Mouse (Mus musculus): ENCODE measurements around the gene Slc35b4.
A peak's percentile ranks its signal among the peaks of the same experiment; 100 is the strongest.

Gene Slc35b4

GRCm38 (mm10) chr6:34176864-34177247, at the start of gene Slc35b4:
TSS of gene Slc35b4 (minus strand) at chr6:34177111.
- peak; percentile 90 for DNase-seq

GRCm38 (mm10) chr6:34225004-34225599, 48.2 kb upstream of the Slc35b4 start:
- no peak for DNase-seq

DNA sequence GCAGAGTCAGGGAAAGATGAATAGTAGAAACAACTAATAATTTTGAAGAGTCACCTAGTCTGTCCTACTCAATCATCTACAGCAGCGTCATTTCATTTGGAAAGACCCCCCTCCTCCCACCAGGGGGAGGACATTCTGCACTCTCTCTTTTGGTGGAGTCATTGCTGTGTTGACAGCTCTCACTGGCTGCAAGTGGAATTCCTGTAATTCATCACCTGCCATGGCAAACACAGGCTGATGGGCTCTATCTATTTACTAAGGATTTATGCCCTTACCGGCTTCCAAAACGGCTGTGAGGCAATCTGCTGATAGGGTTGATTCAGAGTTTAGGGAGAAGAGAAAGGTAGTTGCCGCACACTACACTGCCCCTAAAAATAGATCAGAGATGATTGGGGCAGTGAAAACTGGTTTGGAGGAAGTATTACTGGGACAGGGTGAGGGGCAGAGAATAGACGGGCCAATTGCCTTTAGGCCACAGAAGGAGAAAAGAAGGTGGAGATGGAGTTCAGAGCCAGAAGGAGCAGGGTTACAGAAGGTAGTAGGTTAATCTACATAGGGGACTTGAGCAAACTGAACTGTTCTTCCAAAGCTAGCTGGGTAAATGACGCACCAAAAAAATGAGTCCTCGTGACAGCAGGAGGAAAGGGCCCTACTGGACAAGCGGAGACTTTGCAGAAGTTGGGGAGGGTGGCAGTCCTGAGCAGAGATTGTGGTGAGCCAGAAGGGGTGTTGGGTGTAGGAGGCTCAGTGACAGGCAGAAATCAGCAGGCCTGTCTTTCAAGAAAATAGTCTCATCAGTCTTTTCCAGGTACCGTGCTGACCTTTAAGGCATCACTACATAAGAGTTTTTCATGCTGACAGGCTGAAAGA, 39.8 kb upstream of the Slc35b4 start:
- no peak for DNase-seq

DNA sequence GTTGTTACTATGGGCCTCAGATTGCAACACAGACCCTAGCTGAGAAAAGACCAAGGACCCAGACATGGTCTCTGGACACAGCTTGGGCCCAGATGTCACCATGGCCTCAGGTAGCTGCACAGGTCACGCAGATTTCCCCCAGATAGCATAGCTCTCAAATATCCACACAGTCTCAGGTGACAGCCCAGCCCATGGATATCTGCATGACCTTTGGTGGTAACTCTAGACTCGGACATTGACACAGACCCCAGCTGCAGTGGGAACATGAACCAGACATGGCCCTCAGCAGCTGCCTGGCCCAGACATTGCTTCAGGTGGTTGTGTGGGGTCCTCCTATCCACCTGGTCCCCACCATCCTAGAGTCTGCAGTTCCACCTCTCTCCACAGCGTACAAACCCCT, 28.8 kb upstream of the Slc35b4 start:
- no peak for DNase-seq

GRCm38 (mm10) chr6:34204971-34205572, 28.2 kb upstream of the Slc35b4 start:
- DNase-seq: peak; percentile 5

DNA sequence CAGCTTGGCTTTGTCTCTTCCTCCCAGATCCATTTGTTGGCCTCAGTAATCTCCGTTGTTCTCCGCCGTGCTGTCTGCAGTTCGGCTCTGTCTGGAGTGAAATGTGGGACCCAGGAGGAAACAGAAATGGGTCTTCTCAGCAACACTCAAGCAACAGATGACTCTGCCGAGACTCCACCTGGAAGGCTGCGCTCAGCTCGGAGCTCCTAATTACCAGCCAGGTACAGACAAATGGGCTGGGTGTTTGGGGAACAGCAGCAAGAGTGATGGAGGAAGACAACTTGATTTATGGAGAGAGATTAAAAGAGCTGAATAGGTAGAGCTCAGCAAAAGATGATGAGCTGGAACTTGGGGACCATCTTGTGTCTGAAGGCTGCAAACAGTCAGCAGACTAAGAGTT, 26.6 kb upstream of the Slc35b4 start:
- no peak for DNase-seq

DNA sequence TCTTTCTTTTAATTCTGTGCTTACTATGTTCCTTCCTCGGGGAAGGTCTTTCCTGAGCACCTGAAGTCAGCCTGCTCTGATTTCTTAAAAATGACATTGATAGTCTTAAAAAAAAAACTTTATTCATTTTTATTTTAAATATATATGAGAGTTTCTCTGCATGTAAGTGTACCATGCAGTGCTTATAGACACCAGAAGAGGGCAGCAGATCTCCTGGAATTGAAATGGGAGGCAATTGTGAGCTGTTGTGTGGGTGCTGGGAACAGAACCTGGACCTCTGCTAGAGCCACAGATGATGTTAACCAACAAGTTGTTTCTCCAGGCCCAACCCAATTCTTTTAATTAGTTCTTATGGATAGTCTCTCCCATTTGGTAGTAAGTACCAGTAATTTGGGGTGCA, 18.1 kb upstream of the Slc35b4 start:
- DNase-seq: no peak

GRCm38 (mm10) chr6:34193708-34194475, 17.0 kb upstream of the Slc35b4 start:
- DNase-seq: peak; percentile 15

GRCm38 (mm10) chr6:34191401-34191800, 14.5 kb upstream of the Slc35b4 start:
- no peak for DNase-seq

GRCm38 (mm10) chr6:34189494-34189893, 12.6 kb upstream of the Slc35b4 start:
- no peak for DNase-seq

DNA sequence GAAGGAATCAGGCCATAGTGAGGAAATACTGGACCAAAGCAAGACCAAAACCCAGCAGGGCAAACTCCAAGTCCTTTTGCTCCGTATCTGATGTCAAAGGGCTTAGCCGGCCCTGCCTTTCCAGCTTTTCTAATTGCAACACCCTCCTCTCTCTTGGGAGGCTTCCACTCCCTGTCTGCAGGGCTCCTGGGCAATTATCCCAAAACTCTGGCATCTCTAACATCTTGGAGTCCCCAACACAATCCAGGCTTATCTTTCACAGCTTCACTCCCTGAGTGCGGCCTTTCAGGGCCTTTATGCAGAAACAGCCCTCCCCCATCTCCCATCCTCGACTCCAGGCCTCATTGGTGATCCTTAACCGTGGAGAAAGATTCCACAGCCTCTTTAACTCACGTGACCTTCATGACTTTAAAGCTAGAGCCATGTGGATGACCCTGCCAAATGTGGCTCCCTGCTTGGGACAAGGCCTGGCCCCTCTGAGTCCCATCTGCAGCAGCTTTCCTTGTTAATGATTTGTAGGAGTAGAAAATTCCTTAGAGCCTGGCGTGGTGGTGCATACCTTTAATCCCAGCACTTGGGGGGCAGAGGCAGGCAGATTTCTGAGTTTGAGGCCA, 11.2 kb upstream of the Slc35b4 start:
- DNase-seq: no peak

DNA sequence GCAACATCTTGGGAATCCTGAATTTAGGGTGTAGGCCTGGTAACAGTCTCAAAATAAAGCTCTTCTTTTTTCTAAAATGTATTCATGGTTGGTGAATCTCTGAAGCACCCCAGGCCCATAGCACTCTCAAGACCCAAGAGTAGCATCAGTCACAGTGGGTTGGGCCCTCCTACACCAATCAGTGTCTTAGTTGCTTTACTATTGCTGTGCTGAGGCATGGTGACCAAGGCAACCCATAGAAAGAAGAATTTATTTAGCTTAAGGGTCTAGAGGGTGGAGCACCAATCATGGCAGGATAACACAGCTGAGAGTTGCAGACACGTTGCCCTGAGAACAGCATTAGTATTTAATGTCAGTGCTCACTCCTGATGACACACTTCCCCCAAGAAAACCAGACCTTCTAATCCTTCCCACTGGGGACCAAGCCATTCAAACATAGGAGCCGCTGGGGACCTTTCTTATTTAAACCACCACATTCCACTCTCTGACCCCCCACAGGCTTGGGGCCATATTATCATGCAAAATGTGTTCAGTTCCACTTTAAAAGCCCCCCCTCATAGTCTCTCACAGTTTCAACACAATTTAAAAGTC, 10.5 kb upstream of the Slc35b4 start:
- DNase-seq: no peak

- no peak for DNase-seq
Observed at GRCm38 (mm10) chr6:34183326-34183725, 6.4 kb upstream of the Slc35b4 start.

DNA sequence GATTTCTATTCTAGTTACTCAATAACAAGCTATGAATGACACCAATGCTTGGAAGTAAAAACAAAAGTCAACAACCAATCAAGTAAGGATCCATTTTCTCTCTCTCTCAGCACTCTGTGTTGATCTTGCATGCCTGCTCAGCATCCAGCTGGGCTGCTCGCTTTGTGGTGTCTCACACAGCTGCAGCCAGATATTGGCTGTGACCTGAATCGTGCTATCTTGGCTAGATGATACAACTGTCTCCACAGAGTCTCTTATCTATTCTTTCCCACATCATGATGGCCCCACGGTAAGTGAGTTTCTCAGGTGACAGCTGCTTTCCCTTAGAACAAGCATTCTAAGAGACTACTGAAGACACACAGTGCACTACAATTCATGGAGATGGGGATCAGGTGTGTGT, 5.0 kb upstream of the Slc35b4 start:
- DNase-seq: no peak

DNA sequence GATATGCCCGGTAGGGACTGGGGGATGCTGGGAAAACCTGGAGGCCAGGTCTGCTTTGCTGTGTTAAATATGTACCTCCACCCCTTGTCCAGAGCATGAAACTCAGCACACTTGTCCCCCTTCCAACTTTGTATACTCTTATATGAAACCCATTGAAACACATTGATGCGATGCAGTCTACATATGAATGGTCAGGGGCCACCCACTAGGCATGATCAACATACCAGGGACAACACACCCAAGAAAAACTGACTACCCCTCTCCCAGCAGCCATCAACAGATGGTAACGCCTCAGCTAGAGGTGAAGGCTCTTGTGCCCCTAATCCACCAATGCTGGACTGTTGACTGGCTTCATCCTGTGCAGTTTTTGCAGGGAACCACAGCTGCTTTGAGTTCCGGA, 3.0 kb upstream of the Slc35b4 start:
- no peak for DNase-seq

- DNase-seq: no peak
Observed at GRCm38 (mm10) chr6:34179007-34179406, 2.1 kb upstream of the Slc35b4 start.

- no peak for DNase-seq
Observed at GRCm38 (mm10) chr6:34176111-34176863, 624 bp downstream of the Slc35b4 start.

DNA sequence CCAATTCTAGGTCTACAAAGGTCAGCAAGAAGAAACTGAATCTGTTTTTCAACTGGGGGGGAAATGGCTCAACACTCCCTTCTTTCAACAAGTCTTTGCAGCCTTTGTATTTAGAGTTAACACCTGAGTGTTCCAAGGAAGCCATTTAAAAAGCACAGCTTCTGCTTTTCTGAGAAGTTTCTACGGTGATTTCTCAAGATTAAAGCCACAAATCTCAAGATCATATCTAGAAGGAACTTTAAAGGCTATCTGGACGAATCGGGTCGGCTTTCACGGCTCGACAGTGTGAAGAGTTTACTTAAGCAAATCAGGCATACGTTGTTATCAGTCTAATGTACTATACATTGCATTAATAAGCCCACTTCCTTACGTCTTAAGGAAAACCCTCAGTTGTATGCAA, 2.2 kb downstream of the Slc35b4 start:
- DNase-seq: no peak

- DNase-seq: no peak
Observed at GRCm38 (mm10) chr6:34173251-34173650, 3.7 kb downstream of the Slc35b4 start.

DNA sequence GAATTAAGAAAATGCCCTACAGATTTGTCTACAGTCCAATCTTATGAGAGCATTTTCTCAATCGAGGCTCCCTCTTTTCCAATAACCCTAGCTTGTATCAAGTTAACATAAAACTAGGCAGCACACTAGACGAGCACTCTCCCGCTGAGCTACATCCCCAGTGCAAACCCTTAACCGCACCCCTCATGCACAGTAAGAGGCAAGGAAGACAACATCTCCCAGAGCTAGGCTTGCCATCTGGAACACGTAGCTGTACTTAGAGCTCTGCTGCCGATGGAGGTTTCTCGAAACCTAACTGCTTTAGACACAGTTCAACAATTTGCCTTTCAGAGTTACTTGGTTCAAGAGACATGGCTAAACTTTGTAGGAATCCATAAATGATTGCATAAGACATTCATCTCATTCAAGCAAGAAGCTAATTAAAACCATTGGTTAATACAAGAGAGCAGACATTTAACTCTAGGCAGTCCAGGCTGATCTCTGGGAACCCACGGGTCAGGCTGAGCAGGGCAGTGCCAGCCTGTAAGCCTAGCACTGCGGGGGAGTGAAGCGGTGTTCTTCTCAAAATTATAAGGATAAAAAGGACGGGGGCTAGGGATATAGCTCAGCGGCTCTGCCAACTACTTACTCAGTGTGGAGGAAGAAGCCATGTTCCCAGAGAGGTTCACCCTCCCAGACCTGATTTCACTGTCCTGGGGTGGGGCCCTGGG, 5.0 kb downstream of the Slc35b4 start:
- DNase-seq: no peak

Measured in cerebellum, adult 11 months (tissue).